Mouse (Mus musculus) B cell, adult (primary cell): Measurements from ENCODE around the gene Lrrc3b. TPM values are rescaled to one million over a fixed set of nuclear protein-coding genes. Genes with fewer than 3 reads are reported as not detected.

Source experiments
- total RNA-seq: library from RNA; stranded (reverse); gene quantifications from 4 replicates; pipeline ENCODE4 v1.2.4, GENCODE M21; 2023; ENCODE audit not compliant: inconsistent age

The Lrrc3b gene
- total RNA-seq, result not detected in 4 replicates

DNA sequence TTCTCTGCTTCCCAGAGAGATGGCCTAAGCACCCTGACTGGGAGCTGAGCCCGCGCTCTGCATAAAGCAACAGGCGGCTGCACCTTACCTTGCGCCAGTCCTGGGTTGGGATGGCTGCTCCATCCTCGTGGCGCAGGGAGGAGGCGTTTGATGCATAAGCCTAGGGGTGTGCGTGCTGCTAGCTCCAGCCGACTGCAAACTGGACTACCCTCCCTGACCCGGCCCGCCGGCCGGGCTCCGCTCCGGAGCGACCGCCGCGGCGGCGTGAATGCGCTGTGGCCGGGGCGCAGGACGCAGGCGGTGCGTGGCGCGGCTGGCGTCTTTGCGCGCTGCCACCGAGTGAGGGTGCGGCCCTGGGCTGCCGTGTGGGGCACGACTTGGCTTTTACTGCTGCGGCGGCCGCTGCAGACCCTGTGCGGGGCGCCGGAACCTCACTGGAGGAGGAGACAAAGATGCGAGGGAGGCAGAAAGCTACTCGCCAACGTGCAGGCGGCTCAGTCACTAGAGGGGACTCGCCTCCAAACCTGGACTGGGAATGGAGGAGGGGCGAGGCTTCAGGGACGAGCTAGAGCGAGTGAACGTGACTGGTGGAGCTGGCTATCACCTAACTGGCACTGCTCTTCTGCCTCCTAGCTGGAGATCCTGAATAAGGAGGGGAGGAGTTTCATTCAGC, at the start of gene Lrrc3b:
Gene Lrrc3b, minus strand, starts transcription at position 503 of the 673 bp plus-strand sequence.

